Mouse (Mus musculus) G1E (cell line): ENCODE data around the gene Nutm1.

Experiments used
- CTCF ChIP-seq: IDR thresholded peaks from 2 replicates; pipeline ENCODE4 v1.5.1; 2012; ENCODE audit warnings: low read depth, low read length, inconsistent platforms, mixed read lengths
- GATA1 ChIP-seq: IDR thresholded peaks from 2 replicates; pipeline ENCODE4 v1.6.1; 2012; ENCODE audit warnings: borderline replicate concordance, low read length, inconsistent platforms, mixed read lengths
- GATA2 ChIP-seq: IDR thresholded peaks from 2 replicates; pipeline ENCODE4 v1.6.1; 2012; ENCODE audit warnings: low read depth, low read length, inconsistent platforms, borderline replicate concordance

DNA sequence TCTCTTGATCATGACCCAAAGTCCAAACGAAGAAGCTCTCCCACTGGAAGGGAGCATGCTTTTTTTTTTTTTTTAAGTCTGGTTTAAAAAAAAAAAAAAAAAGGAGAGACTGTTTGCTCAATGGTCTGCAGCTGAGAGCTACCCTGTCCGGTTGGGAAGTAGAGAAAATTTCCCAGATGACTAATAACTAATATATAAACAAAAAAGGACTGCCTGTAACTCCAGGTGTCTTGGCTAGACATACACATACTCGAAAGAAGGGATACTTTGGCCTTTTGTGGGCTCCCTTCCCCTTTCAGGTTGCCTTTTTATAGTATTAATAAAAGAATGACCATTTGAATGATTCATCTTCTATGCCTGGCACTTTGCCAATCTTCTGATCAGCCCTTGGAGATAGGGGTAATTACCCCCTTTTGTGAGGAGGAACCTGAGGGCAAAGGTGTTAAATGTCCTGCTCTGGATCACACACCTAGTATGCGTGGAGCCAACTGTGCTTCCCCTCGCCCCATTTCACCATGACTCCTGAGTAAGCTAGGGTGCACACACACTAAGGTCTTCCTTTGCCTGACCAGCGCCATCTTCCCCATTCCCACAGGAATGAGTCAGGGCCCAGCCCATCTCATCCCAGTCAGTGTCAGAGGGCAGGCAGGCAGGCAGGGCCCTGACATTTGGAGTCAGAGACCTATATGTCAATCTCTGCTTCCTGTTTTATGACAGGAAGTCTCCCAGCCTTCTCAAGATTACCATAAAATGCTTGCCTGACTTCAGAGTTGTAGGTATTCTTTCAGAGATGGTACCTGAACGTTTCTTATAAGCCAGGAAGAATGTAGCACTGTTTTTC is 4.2 kb downstream of the Nutm1 start:
- TF ChIP-seq CTCF (no peak), GATA2 (no peak), GATA1 (no peak)
